Mouse (Mus musculus) lung, adult 2 months (tissue): ENCODE measurements at regions not wholly inside any gene's neighbourhood (a gene's known extent, or its start where the extent isn't known, plus 50 kb on each side); places are given as distances from the start of the nearest gene placed in this dataset.

Experiments
- CTCF ChIP-seq: fragments of 200-500 bp; IDR thresholded peaks from 2 replicates; pipeline ENCODE4 v1.5.1; 2011; ENCODE audit warnings: mild to moderate bottlenecking, low read length, control low read depth; ENCODE audit not compliant: insufficient read depth
- POLR2A ChIP-seq: fragments of 200-500 bp; IDR thresholded peaks from 2 replicates; pipeline ENCODE4 v1.6.1; 2011; ENCODE audit warnings: low read depth, mild to moderate bottlenecking, control low read depth, low read length, borderline replicate concordance; ENCODE audit errors: extremely low read depth

- TF ChIP-seq POLR2A (no peak), CTCF (no peak)
Measured at GRCm38 (mm10) chr12:71393752-71394151, 84.1 kb downstream of the Dact1 start.
